Mouse (Mus musculus) left cerebral cortex, postnatal 14 days (tissue): ENCODE data around the gene Hhatl. TPM values are rescaled to one million over a fixed set of nuclear protein-coding genes. Genes with fewer than 3 reads are reported as not detected.

Experiments
- DNase-seq, 2 experiments: peaks; one replicate each; pipeline ENCODE4 v3.0.0; 2021 to 2022; ENCODE audit warnings: low spot score in 2 of 2, mixed read lengths in 1 of 2
- intact Hi-C: fragments of 180-260 bp; cut with DNase I; formaldehyde crosslinking; loops from one replicate; pipeline ENCODE4 v1.15.1; 2025
- total RNA-seq, 2 experiments: library from RNA; stranded (reverse); gene quantifications; 2 replicates each; pipeline ENCODE4 v1.2.3; 2021

Gene Hhatl
- total RNA-seq, 2 experiments from 2014 or later, result 8.3 to 8.7 TPM

DNA sequence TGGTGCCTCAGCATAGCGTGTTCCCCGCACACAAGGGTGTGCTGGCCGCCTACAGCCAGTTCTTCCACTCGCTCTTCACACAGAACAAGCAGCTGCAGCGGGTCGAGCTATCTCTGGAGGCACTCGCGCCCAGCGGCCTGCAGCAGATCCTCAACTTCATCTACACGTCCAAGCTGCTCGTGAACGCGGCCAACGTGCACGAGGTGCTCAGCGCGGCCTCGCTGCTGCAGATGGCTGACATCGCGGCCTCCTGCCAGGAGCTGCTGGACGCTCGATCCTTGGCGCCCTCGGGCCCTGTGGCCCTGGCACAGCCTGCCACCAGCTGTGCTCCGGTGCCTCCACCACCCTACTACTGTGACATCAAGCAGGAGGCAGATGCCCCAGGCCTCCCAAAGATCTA lies 29.5 kb downstream of the Hhatl start:
- no peak for DNase-seq
- intact Hi-C loops, result no loop called here

DNA sequence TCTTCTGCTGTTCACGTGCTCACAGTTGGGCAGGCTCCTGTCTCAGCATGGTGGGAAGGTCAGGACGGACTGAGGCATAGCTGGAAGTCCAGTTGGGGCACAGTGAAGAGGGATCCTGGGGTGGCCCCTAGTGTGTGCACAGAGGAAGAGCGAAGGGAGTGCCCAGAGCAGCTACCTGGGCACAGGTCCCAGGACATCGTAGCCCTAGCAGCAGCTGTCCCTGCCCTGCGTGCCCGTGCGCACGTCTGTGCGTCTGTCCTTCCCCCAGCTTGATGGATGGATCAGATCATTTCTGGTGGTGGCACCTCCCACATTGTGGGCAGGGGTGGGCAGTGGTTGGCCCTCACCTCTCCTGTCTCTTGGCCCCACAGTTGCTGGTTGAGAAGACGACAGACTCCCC lies 30.1 kb downstream of the Hhatl start:
- intact Hi-C loops, result no loop called here
- DNase-seq, result no peak

DNA sequence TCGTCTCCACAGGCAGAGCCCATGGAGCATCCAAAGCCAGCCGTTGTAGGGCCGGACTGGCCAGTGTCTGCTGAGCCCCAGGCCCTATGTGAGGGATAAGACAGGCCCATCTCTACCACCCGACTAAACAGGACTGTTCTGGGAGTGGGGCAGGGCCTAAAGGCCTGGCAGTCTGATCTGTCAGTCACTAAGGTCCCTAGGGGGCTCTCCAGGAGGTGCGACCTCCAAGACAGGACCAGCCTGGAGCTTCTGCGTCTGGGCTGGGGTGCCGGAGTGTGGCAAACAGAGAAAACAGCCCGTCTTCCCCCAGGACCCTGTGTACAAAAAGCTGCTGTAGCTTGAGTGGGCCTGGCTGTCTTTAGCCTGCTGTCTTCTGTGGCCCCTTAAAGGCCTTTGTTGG lies 30.5 kb downstream of the Hhatl start:
- DNase-seq, result no peak

DNA sequence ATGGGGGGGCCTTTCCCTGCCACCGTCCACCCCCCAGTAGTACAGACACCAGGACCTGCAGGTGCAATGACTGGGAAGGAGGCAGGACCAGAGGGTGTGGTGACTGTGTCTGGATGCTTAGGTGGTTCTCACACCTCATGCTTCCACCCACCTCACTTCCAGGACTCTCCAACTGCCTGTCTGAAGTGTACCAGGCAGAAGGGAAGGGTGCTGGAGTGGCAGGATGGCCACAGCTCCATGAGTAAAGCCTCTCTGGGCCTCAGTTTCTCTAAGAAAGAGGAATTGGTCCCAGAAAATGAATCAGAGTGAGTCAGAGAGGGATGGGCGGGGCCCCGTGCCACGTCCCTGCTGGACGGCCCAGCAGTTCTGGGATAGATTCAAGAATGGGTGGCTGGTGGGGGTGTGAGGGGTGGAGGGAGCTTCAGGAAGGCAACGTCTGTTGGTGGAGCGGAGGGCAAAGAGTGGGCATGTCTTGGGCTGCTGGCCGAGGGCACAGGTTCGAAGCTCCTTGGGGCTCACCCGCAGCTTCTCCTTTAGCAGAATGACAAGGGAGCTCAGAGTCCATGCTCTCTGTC lies 31.1 kb downstream of the Hhatl start:
- DNase-seq, result no peak
- intact Hi-C loops, result no loop called here

More for the DNA sequence above, 30.5 kb downstream of the Hhatl start:
- intact Hi-C loops, result no loop called here

DNA sequence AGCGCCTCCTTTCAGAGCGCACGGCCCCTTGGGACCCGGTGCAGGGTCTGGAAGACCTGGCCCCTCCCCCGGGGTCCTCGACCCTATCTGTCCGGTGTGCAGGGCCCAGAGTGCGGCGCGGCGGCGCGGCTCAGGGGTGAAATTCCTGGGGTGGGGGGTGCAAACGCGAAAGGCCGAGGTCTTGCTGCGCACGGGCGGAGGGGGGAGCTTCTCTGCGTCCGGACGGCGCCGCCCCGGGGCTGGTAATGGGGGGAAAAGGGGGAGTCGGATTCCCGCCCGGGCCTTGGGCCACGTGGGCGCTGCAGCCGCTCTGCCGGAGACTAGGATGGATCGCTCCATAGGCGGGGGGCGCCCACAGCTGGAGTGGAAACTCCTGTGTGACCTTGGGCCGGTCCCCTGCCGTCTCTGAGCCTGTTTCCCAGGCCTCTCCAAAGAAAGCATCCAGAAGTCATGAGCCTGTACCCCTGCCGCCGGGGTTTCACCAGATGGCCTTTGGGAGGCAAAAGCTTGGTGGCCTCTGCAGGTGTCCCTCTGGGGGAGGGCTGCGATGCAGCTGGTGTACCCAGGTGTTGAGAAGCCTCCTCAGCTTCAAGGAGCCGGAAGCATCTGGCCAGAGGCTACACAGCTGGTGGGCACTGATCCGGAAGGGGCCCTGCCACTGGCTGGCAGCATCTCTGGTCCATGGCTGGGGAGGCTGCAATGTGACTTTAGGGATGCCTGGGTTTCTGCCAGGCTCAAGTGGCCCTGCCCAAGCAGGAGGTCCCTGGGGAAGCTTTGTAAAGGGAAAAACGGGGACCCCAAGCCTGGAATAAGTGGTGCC lies 31.8 kb downstream of the Hhatl start:
- intact Hi-C loops, result no loop called here
- DNase-seq, result peak in 1 of 2 experiments; percentile 57

DNA sequence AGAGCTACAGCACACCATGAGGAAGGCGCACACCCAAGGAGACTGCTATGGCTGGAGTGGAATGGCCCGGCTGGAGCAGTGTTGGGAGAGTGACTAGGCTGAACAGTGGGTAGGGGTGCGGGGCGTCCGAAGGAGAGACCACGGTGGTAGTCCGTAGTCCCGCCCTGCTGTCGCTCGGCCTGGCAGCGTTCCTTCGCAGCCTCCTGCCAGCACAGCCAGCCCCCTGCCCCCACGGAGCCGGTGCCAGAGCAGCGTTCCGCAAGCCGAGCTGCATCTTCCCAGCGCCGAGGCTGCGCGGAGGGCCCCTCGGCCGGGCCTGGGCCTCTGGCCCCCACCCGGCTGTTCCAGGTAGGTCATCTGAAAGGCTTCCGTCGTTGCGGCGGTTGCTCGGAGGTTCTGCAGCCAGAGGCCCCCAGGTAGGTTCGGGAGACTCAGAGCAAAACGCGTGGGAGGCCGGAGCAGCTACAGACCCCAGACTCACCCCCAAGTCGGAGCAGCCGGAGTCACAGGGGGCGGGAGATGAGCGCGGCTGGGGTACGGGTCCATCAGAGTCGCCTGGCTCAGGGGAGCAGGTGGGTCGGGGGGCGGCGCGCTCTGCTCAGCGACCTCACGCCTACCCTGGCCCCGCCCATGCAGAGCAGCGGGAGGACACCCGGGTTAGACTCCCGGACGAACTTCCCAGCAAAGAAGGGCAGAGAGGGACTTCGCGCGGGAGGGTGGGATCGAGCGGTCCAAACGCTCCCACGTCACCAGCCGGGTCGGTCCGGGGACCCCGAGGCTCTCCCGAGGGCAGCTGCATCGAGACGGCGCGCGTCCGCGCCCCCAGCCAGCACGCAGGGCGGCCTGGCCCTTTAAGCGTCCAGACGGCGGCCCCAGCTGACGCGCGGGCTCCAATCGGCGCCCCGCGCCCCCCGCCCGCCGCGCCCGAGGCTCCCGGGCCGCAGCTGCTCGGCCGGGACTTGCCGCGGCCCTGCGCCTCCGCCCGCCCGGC lies 32.9 kb downstream of the Hhatl start, which contains the start of gene Zfp651:
Gene Zfp651 (plus strand): TSS at position 240 of the 991 bp plus-strand sequence.
- peak; percentile 77 to 81 for DNase-seq
- intact Hi-C loops, result loop anchor here (2.0 kb wide), 1 partner anchor 71 kb away; no protein-coding TSS in a partner anchor

DNA sequence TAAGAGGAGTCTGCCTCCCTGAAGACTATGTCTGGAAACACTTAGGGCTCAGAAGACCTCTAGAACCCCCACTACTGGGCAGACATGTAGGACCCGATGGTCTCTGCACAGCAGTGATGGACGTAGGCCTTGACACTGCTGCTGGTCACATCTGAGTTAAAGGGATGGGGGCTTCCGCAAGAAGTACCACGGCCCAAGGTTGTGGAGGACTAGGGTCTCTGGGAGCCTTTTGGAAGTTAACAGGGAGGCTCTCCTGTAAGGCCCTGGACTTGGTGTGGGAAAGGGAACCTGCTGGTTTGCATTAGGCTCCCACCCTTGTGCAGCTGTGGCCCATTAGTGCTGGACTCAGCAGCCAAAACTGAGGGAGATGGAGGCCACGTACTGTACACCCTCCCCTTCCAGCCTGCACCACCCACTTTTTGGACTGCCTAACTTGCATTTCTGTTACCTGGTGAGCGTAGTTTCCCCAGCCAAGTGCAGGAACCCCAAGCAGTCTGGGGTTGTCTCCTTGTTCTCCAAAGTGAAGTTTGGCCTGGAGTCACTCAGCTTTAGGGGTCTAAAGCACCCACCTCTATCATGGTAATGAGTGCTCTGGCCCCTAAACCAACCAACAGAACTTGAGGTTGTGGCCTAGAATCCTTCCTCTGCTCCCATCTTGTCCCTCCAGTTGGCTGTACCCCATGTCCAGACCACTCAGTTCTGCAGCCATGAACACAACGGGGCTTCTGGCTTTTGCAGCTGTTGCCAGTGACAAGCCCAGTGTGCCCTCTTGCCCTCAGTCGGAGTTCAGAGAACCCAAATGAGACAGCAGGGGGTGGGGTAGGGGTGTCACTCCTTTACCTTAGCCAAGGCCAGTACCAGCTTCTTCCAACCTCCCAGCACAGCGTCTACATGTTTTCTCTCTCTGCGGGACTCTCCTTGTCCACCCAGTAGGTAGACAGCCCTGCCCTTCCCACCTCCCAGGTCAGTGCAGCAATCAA lies 34.2 kb downstream of the Hhatl start:
- intact Hi-C loops, result loop anchor here (2.0 kb wide), 1 partner anchor 73 kb away; no protein-coding TSS in a partner anchor
- DNase-seq, result peak in 1 of 2 experiments; percentile 22

DNA sequence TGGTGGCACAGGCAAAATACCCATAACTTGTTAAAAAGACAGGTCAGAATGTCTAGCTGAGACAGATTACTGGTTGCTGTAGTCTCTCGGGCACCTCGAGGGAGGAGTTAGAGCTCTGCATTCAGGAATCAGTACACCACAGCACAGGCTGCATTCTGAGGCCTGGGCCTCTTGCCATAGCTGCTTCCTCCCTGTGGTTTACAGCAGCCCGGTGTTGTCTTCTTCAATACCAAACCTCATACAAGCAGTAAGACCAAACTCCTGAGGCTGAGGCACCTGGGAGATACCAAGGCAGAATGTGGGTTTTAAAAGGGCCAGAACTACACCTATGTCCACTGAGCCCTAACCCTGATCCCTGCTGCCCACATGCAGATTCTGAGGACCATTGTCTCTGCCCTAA lies 34.9 kb downstream of the Hhatl start:
- DNase-seq, result peak in 1 of 2 experiments; percentile 72

DNA sequence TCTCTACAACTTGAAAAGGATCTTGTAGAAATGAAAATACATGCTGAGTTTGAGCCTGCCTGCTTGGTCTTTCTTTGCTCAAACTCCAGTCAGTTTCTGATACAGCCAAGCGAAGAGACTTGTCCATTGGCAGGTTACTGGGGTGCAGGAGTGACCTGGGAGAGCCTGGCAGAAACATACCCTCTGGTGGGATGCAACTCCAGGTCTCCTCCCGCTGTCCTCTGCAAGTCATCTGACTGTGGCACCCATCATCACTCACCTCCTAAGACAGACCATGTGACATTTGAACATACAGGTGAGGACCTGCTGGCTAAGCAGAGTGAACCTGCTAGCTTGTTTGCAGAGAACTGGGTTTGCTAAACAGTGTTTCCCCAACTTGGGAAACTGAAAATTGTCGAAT lies 35.5 kb downstream of the Hhatl start:
- intact Hi-C loops, result no loop called here
- DNase-seq, result no peak

More for the DNA sequence above, 34.9 kb downstream of the Hhatl start:
- intact Hi-C loops, result no loop called here

DNA sequence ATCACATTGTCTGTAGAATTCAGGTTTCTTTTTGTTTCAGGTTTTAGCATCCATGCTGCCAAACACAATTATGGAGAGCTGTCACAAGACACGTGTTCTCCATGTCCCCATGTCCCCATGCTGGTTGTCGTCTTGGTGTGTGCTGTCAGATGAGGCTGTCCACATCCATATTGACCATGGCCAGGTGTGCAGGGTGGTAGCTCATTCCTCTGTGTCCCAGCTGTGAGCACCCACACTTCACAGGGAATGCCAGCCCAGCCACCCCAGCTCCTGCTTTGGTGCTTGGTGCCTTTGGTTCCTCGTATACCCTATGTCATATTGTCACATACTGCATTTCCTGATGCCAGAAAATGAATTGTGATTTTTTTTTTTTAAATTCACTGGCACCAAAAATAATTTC lies 37.7 kb downstream of the Hhatl start:
- no peak for DNase-seq
- intact Hi-C loops, result no loop called here

DNA sequence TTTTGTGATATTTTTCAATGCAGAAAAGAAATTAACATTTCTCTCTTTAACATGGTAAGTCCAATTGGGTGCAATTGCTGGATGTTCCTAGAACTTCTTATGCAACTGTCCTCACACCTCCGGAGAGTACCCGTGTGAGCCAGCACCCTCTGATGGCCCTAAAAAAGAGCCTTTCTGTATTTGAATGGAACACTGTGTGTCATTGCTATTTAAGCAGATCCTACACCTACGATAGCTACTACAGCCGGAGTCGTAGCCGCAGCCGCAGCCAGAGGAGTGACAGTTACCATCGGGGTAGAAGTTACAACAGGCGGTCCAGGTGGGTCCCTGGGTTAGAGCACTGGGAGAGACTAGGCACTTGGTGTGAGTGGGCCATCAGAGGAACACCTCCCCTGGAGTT lies 39.5 kb downstream of the Hhatl start:
- intact Hi-C loops, result no loop called here
- peak in 1 of 2 experiments; percentile 52 for DNase-seq

DNA sequence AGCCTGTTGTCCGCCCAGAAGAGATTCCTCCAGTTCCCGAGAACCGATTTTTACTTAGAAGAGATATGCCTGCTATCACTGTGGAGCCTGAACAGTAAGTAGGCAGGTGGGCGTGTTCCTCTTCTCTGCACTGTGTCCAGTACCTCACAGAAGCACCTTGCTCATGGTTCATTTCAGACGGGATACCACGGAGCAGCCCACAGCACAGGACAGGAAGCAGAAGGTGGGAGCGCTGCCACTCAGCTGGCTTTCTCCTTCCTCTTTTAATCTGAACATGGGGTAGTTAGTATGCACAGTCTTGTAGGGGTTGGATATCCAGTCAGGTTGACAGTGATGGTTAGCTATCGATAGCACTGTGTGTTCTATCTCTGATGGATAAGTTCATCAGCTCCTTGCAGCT lies 48.3 kb downstream of the Hhatl start:
- no peak for DNase-seq
- intact Hi-C loops, result no loop called here

DNA sequence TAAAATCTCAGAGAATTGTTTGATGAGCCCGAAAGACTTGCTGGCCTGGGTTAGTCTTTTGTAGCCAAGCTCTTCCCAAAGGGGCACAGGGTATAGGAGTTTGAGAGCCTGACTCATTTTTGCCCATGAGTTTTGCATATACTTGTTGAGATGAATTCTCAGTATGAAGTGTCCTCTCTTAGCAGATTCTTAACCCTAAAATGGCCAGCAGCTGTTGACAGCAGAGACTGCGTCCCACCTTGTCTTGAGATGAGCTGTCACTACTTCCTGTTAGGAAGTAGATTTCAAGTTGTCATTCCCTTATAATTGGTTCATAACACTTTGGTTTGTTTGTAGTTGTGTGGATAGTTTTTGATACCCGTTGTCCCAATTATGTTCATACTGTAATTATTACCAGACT lies 51.1 kb downstream of the Hhatl start:
- intact Hi-C loops, result no loop called here
- DNase-seq, result no peak

DNA sequence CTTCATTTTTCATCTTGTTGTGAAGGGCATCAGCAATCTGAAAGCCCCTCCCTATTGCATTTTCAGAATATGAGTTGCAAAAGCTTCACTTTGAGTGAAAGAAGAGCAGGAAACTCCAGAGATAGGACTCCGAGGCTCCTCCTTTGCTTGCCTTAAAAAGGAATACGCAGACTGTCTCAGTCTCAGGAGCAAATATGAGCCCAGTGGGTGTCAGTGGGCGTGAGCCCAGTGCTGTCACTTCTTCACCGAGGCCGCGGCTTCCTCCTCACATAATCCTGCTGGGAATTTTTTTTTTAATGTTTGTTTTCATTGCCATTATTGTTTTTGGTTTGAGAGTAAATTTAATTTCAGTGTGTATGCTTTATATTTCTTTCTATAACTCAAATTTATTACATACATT lies 51.8 kb downstream of the Hhatl start:
- no peak for DNase-seq
- intact Hi-C loops, result no loop called here

Other genes with a start within 250 kb of the Hhatl start
- 1 to 10 TPM in 1 of 2 experiments, under 1 TPM in 1; 0.97 to 1.2 TPM for gene Lyzl4, start 150.4 kb downstream of the Hhatl start, total RNA-seq
- 10 to 100 TPM; 21.1 to 23.6 TPM for gene Vipr1, start 149.8 kb downstream of the Hhatl start, total RNA-seq
- gene Sec22c, start 87.0 kb downstream of the Hhatl start, total RNA-seq, result 10 to 100 TPM; 27.7 to 29.1 TPM
- gene Ss18l2, start 82.2 kb downstream of the Hhatl start, total RNA-seq, result 100 to 1,000 TPM in 1 of 2 experiments, 10 to 100 TPM in 1; 82.8 to 100 TPM
- 100 to 1,000 TPM; 102 to 103 TPM for gene Nktr, start 73.3 kb downstream of the Hhatl start, total RNA-seq
- gene Zfp651, start 33.2 kb downstream of the Hhatl start, total RNA-seq, result 100 to 1,000 TPM; 112 to 127 TPM
- gene Klhl40, start 14.9 kb downstream of the Hhatl start, total RNA-seq, result 1 to 10 TPM; 5.0 to 5.3 TPM
- 1 to 10 TPM; 9.1 to 9.3 TPM for gene Ccdc13, start 47.0 kb upstream of the Hhatl start, total RNA-seq
- gene Higd1a, start 65.9 kb upstream of the Hhatl start, total RNA-seq, result 100 to 1,000 TPM in 1 of 2 experiments, 10 to 100 TPM in 1; 99.1 to 108 TPM
- 1 to 10 TPM; 5.2 to 7.8 TPM for gene Ackr2, start 105.8 kb upstream of the Hhatl start, total RNA-seq
- not detected for gene Cyp8b1, start 123.8 kb upstream of the Hhatl start, total RNA-seq
- 1 to 10 TPM; 3.7 to 4.3 TPM for gene Fam198a, start 158.5 kb upstream of the Hhatl start, total RNA-seq
- gene Pomgnt2, start 204.6 kb upstream of the Hhatl start, total RNA-seq, result 10 to 100 TPM; 38.6 to 38.8 TPM